Mouse (Mus musculus): Measurements from ENCODE around the gene Naaladl2. TPM values are rescaled to one million over a fixed set of nuclear protein-coding genes. Genes with fewer than 3 reads are reported as not detected.

Naaladl2 gene
- polyA plus RNA-seq, 1 experiment, result not detected

DNA sequence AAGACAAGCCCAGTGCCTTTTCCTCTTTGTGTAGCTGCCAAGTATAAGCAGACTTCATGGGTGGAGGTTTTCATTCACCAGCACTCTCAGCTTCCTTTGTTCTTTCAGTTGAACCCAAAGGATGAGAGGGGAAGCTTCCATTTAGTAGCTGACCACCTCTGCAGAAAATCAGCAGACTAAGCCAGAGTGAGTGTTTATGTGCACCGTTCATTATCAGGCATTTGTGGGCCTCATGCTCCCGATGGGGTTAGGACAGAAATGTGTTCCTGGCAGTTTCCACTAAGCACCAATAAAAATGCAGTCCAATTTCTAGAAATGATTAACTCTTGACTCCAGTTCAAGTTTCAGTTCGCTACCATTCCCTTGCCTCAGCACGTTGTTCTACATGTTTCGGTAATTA lies 1206.8 kb downstream of the Naaladl2 start:
- H3K4me3 ChIP-seq (replicated peaks), result no peak overlapping the region
- no peaks in the 10 kb centered on the region for H3K4me1 ChIP-seq
- TF ChIP-seq GATA1 (IDR thresholded peaks at IDR 0.05; ENCODE audit: borderline replicate concordance, low read length), result no peak
- no peak for TF ChIP-seq FLI1 (IDR thresholded peaks at IDR 0.05; ENCODE audit: low read length)
- H3K27me3 ChIP-seq (replicated peaks), result no peaks in the 10 kb centered on the region
- H3K9me3 ChIP-seq, result no peaks in the 10 kb centered on the region
- no peaks in the 10 kb centered on the region for H3K36me3 ChIP-seq (replicated peaks; ENCODE audit: low read length)

DNA sequence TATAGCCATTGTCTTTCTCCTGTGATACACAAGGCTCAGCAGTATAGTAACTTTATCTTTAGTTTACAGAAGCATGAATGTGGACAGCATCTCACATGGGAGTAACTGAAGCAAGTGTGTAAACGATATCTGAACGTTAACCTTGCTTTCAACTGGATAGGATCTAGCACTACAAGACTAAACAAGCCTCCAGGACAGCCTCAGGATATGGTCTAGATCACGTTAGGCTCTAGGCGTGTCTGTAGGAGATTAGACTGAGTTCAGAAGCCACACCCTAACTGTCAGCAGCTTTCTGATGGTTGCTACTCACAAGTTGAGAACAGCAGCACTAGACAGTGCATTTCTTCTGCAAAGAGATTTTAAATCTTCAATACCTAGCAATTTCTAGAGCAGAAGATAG lies 1216.0 kb downstream of the Naaladl2 start:
- Histone ChIP-seq H3K27me3 (replicated peaks) (no peaks in the 10 kb centered on the region), H3K4me3 (replicated peaks) (no peak overlapping the region), H3K36me3 (replicated peaks; ENCODE audit: low read length) (no peaks in the 10 kb centered on the region), H3K9me3 (no peaks in the 10 kb centered on the region), H3K4me1 (no peaks in the 10 kb centered on the region)
- TF ChIP-seq GATA1 (IDR thresholded peaks at IDR 0.05; ENCODE audit: borderline replicate concordance, low read length) (no peak), FLI1 (IDR thresholded peaks at IDR 0.05; ENCODE audit: low read length) (no peak)

DNA sequence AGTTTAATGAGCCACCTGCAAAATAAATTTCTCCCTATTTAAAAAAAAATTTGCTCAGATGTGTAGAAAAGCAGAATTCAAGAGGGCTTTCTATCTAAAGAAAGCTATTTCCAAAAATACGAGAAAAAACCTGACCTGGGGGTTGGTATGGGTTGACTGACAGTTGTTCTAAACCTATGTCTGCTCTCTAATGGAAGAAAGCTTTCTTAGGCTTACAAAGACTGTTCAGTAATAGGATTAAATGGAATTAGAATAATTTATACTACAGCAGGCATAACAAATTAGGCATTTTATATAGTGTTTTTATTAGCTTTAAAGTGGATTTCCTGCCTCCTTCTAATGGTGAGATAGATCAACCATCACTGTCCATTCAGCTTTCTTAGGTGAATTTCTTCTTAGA lies 1236.4 kb downstream of the Naaladl2 start:
- Histone ChIP-seq H3K36me3 (replicated peaks; ENCODE audit: low read length) (no peaks in the 10 kb centered on the region), H3K4me3 (replicated peaks) (no peak overlapping the region), H3K4me1 (no peaks in the 10 kb centered on the region), H3K9me3 (no peaks in the 10 kb centered on the region), H3K27me3 (replicated peaks) (no peaks in the 10 kb centered on the region)
- TF ChIP-seq GATA1 (IDR thresholded peaks at IDR 0.05; ENCODE audit: borderline replicate concordance, low read length) (no peak), FLI1 (IDR thresholded peaks at IDR 0.05; ENCODE audit: low read length) (no peak)

DNA sequence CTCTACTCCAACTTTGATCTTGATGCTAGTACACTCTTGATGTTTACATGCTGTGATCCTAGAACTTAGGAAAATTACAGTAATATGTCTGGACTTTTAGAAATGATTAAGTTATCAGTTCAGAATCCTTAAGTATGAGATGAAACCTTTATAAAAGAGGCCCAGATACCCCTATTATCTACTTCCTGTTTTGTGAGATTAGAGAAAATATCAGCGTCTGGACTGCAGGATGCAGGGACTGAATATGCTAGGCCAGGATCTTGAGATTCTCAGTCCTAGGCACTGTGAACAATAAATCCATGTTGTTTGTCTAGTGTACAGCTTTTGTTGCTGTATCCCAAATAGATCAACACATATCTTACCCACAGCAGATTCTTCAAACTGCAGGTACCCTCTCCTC lies 1278.4 kb downstream of the Naaladl2 start:
- H3K4me3 ChIP-seq (replicated peaks), result no peak overlapping the region
- no peaks in the 10 kb centered on the region for H3K27me3 ChIP-seq (replicated peaks)
- no peaks in the 10 kb centered on the region for H3K36me3 ChIP-seq (replicated peaks; ENCODE audit: low read length)
- no peaks in the 10 kb centered on the region for H3K9me3 ChIP-seq
- TF ChIP-seq GATA1 (IDR thresholded peaks at IDR 0.05; ENCODE audit: borderline replicate concordance, low read length) (no peak), FLI1 (IDR thresholded peaks at IDR 0.05; ENCODE audit: low read length) (no peak)
- no peaks in the 10 kb centered on the region for H3K4me1 ChIP-seq

DNA sequence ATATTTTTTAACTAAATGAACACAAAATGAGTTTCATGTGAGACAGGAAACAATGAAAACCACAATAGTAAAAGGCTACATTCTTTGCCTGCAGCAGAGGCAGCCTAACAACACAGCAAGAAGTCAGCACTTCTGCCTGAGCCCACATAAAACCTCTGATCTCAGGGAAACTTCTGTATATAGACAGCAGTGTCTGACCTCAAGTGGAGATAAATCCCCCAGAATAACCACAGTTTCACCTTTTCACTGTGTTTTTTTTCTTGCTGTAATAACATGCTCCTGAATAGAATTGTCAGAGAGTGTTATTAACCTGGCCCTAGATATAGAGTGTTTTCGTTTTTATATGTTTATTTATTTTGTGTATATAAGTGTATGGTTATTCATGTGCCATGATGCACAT lies 1286.8 kb downstream of the Naaladl2 start:
- Histone ChIP-seq H3K4me3 (replicated peaks) (no peak overlapping the region), H3K36me3 (replicated peaks; ENCODE audit: low read length) (no peaks in the 10 kb centered on the region), H3K27me3 (replicated peaks) (no peaks in the 10 kb centered on the region), H3K9me3 (no peaks in the 10 kb centered on the region), H3K4me1 (no peaks in the 10 kb centered on the region)
- TF ChIP-seq FLI1 (IDR thresholded peaks at IDR 0.05; ENCODE audit: low read length), result no peak
- no peak for TF ChIP-seq GATA1 (IDR thresholded peaks at IDR 0.05; ENCODE audit: borderline replicate concordance, low read length)

DNA sequence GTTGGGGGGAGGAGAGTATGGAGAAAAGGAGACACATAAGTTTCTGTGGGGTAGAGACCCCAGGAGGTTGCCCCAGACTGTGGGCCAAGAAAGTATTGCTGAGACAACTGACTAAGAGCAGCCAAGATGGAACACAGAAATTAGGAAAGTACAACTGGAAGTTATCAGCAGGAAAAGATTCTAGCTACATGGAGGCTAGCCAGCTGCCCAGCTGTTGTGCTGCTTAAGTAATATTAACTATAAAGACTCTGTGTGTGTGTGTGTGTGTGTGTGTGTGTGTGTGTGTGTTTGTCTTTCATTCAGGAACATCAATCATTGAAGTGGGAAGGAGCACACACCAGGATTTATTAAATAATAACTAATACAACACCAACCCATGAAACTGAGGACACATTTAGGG lies 1326.5 kb downstream of the Naaladl2 start:
- Histone ChIP-seq H3K4me3 (replicated peaks) (no peak overlapping the region), H3K27me3 (replicated peaks) (no peaks in the 10 kb centered on the region), H3K9me3 (no peaks in the 10 kb centered on the region), H3K4me1 (no peaks in the 10 kb centered on the region), H3K36me3 (replicated peaks; ENCODE audit: low read length) (no peaks in the 10 kb centered on the region)
- TF ChIP-seq FLI1 (IDR thresholded peaks at IDR 0.05; ENCODE audit: low read length) (no peak), GATA1 (IDR thresholded peaks at IDR 0.05; ENCODE audit: borderline replicate concordance, low read length) (no peak)

DNA sequence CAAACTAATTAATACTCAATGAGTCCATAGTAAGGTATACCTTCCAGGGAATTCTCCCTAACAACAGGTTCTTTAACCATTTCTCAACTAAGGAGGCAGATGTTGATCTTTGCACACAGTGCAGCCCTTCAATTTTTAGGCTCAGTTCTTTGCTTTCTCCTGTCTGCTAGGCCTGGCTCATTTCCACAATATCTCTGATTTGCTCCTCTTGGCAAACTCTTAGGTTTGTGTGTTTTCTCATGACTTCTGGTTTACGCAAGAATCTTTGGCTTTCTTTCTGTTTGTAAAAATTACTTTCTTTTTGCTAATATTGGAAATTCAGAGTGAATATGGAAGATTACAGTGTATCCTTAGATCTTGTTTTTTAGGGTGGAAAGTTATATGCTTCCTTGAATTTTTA lies 1385.3 kb downstream of the Naaladl2 start:
- H3K27me3 ChIP-seq (replicated peaks), result no peaks in the 10 kb centered on the region
- no peaks in the 10 kb centered on the region for H3K9me3 ChIP-seq
- H3K4me3 ChIP-seq (replicated peaks), result no peak overlapping the region
- TF ChIP-seq FLI1 (IDR thresholded peaks at IDR 0.05; ENCODE audit: low read length) (no peak), GATA1 (IDR thresholded peaks at IDR 0.05; ENCODE audit: borderline replicate concordance, low read length) (no peak)
- no peaks in the 10 kb centered on the region for H3K36me3 ChIP-seq (replicated peaks; ENCODE audit: low read length)
- H3K4me1 ChIP-seq, result no peaks in the 10 kb centered on the region
